Mouse (Mus musculus) forebrain, postnatal 0 days (tissue): Measurements from ENCODE around the gene P3h2. TPM values are rescaled to one million over a fixed set of nuclear protein-coding genes. Genes with fewer than 3 reads are reported as not detected.

ENCODE experiments used
- ATAC-seq: fragments of 200-750 bp; cut with Nextera tagmentation; 2 replicates; pipeline ENCODE4 v1.8.0; 2017; ENCODE audit warnings: mild to moderate bottlenecking, moderate library complexity
- DNase-seq: peaks from one replicate; pipeline ENCODE4 v3.0.0-alpha.2; 2015
- H3K27ac ChIP-seq: fragments of 300-500 bp; sonication (generic); 2 replicates; pipeline ENCODE4 v1.5.1; 2014; ENCODE audit warnings: low read depth, mild to moderate bottlenecking, antibody characterized with exemption, low read length, moderate library complexity, mixed read lengths
- H3K27me3 ChIP-seq: fragments of 300-500 bp; sonication (generic); 2 replicates; pipeline ENCODE4 v1.6.1; 2014; ENCODE audit warnings: mild to moderate bottlenecking, low read length, mixed read lengths; ENCODE audit not compliant: insufficient read depth
- H3K36me3 ChIP-seq: fragments of 300-500 bp; sonication (generic); 2 replicates; pipeline ENCODE4 v1.6.1; 2014; ENCODE audit warnings: mild to moderate bottlenecking, moderate library complexity; ENCODE audit not compliant: insufficient read depth
- H3K4me1 ChIP-seq: fragments of 300-500 bp; sonication (generic); 2 replicates; pipeline ENCODE4 v1.6.1; 2014; ENCODE audit warnings: antibody characterized with exemption; ENCODE audit not compliant: insufficient read depth
- H3K4me2 ChIP-seq: fragments of 300-500 bp; sonication (generic); 2 replicates; pipeline ENCODE4 v1.6.1; 2014; ENCODE audit warnings: low read depth, mild to moderate bottlenecking, moderate library complexity
- H3K4me3 ChIP-seq: fragments of 300-500 bp; sonication (generic); 2 replicates; pipeline ENCODE4 v1.5.1; 2014; ENCODE audit warnings: low read depth, low read length, mixed read lengths
- H3K9ac ChIP-seq: fragments of 300-500 bp; sonication (generic); 2 replicates; pipeline ENCODE4 v1.6.1; 2014; ENCODE audit warnings: mild to moderate bottlenecking
- H3K9me3 ChIP-seq: fragments of 300-500 bp; sonication (generic); 2 replicates; pipeline ENCODE4 v1.6.1; 2016; ENCODE audit warnings: low read length
- CTCF ChIP-seq: sonication (generic); IDR thresholded peaks from 2 replicates; pipeline ENCODE4 v1.5.1; 2016; ENCODE audit warnings: antibody characterized with exemption, control low read depth, low read depth
- WGBS: fragments of 180-500 bp; shearing (Covaris S2); extraction: QIAGEN DNeasy Blood & Tissue Kit; methylation state at CpG from one replicate; pipeline ENCODE4 v1.1.7; 2014; 5-methylcytosine and 5-hydroxymethylcytosine counted together
- polyA plus RNA-seq: library from polyadenylated mRNA; unstranded; fragments of >200 nt; fragmentation: Nextera tagmentation; extraction: Ambion mirVana; gene quantifications from 2 replicates; pipeline ENCODE4 v1.2.1, GENCODE M21; 2015
- total RNA-seq: library from RNA; depleted of rRNA; stranded (reverse); fragments of >200 nt; gene quantifications from 2 replicates; pipeline ENCODE4 v1.2.3, GENCODE M21; 2014

P3h2 gene
- total and polyA plus RNA-seq, 2 experiments from 2014 or later: 0.35 to 1.4 TPM

DNA sequence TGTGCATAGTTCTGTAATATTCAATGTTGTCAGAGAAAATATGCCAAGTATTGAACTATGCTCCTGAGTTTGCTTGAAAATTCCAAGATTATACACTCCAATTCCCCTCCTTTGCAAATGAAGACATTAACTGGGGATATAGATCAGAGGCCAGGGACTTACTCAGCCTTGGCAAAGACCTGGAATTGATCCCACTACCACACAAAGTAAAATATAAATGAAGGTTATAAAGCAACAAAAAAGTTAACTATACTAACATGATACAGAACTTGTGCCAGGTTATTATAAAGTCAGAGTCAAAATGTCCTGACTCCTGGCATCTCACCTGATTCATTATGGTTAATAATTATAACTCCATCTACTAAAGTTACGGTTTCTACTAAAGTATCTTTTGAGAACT, 18.6 kb downstream of the P3h2 start:
- Histone ChIP-seq H3K27ac (no peak overlapping the region), H3K4me3 (no peak overlapping the region), H3K27me3 (no peaks in the 10 kb centered on the region), H3K4me1 (0 out of 2 replicates have a peak, but pooled peaks cover 5% of the 10 kb centered on the region), H3K9ac (no peak overlapping the region), H3K9me3 (no peaks in the 10 kb centered on the region), H3K4me2 (no peak overlapping the region), H3K36me3 (no peaks in the 10 kb centered on the region)
- no peak for DNase-seq
- WGBS: 97% methylated on average over 1 of the region's 1 CpGs
- TF ChIP-seq CTCF: no peak
- no peak for ATAC-seq

DNA sequence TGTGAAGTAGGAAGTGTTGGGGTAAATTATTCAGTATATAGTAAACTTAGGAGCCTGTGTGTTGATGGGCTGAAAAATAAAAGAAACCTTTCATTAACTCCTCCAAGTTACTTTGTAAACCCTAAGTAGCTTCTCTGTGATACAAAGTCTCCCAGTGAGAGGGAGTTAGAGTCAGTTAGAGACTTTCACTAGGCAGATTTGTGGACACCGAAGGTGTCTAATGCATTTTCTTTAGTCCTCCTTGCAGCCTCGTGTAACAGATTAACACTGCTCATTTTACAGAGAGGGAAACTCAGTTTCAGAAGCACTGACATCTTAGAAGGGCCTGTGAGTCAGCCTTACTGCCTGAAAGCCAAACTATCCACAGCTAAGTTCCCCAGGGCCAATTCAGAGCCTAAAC, 20.4 kb downstream of the P3h2 start:
- no peak overlapping the region for H3K9ac ChIP-seq
- no peak overlapping the region for H3K4me2 ChIP-seq
- WGBS: 35% methylated on average over 2 of the region's 2 CpGs
- no peak overlapping the region for H3K4me3 ChIP-seq
- H3K36me3 ChIP-seq: no peaks in the 10 kb centered on the region
- no peak for DNase-seq
- H3K27ac ChIP-seq: no peak overlapping the region
- H3K9me3 ChIP-seq: no peaks in the 10 kb centered on the region
- no peaks in the 10 kb centered on the region for H3K27me3 ChIP-seq
- 0 out of 2 replicates have a peak, but pooled peaks cover 5% of the 10 kb centered on the region for H3K4me1 ChIP-seq
- no peak for ATAC-seq
- no peak for TF ChIP-seq CTCF

DNA sequence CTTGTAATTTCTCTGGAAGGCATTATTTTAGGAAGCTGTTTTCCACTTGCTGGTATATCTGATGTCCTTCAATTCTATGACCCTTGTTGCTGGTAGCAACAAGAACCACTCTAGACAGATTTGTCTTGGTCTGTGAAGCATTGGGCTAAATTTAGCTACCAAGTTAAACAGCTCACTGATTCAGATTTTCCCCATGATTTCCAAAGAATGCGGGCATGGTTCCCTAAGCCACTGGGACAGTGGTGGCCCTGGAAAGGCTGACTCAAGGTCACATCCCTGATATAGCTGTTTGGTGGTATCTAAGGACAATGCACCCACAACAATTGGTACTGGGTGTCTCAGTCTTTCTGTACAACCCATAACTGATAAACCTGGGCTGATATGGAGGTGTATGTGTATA, 22.8 kb downstream of the P3h2 start:
- Histone ChIP-seq H3K27ac (no peak overlapping the region), H3K9ac (no peak overlapping the region), H3K4me1 (0 out of 2 replicates have a peak, but pooled peaks cover 5% of the 10 kb centered on the region), H3K36me3 (no peaks in the 10 kb centered on the region), H3K4me3 (no peak overlapping the region), H3K27me3 (no peaks in the 10 kb centered on the region), H3K4me2 (no peak overlapping the region), H3K9me3 (no peaks in the 10 kb centered on the region)
- WGBS: 91% methylated on average over 1 of the region's 1 CpGs
- no peak for TF ChIP-seq CTCF
- no peak for ATAC-seq
- DNase-seq: peak; percentile 6

DNA sequence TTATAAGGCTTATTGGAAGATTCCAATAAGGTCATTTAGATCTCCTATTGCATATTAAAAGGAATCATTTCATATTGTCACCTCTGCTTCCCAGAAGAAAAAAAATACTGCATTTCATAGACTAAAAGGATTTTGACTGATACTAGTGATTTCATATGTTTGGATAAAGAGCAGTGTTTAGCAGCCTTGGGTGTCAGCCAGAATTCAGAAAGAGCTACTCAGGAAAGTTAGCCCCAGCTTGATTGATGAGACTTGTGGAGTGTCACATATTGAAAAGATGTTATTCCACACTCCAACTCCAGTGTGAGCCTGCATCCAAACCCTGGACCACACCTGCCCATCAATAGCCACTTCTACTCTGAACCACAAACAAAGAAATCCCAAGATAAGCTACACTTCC, 23.2 kb downstream of the P3h2 start:
- TF ChIP-seq CTCF: no peak
- Histone ChIP-seq H3K4me2 (no peak overlapping the region), H3K36me3 (no peaks in the 10 kb centered on the region), H3K9me3 (no peaks in the 10 kb centered on the region), H3K4me1 (0 out of 2 replicates have a peak, but pooled peaks cover 5% of the 10 kb centered on the region), H3K27me3 (no peaks in the 10 kb centered on the region), H3K9ac (no peak overlapping the region), H3K4me3 (no peak overlapping the region), H3K27ac (no peak overlapping the region)
- ATAC-seq (no peak), DNase-seq (no peak)

DNA sequence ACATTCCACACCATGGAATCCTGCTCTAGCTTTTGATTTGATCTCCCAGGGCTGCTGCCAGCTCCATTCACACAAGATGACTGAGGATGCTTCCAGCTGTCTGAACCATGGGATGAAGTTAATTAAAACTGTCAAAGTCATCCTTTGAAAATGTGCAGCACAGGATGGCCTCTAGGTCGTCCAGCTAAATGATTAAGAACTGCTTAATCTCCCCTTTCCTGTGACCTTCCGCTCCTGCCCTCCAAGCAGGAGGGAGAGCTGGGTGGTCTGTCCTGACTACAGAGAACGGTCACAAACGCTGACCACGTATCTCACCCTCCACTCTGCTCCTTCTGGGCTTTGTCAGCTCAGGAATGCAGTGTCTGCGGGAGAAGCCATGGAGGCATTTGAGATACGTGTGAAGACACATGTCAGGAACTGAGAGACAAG, 26.6 kb downstream of the P3h2 start:
- Histone ChIP-seq H3K4me2 (no peak overlapping the region), H3K9me3 (no peaks in the 10 kb centered on the region), H3K27ac (no peak overlapping the region), H3K27me3 (no peaks in the 10 kb centered on the region), H3K4me3 (no peak overlapping the region), H3K9ac (no peak overlapping the region), H3K36me3 (no peaks in the 10 kb centered on the region), H3K4me1 (0 out of 2 replicates have a peak, but pooled peaks cover 5% of the 10 kb centered on the region)
- WGBS: 26% methylated on average over 7 of the region's 7 CpGs
- ATAC-seq: no peak
- no peak for TF ChIP-seq CTCF
- DNase-seq: no peak

DNA sequence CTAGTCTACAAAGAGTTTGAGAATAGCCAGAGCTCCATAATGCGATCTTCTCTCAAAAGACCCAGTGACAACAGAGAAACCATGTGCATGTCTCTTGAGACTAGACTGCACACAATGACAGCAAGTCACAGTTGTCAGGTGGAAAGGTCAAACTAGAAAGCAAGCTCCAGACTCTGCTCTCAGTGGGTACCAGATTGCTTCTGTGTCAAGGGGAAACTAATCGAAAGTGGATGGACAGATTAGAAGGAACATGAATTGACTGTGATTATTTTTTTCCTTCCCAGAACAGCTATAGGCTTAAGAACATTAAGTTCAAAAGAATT, 27.5 kb downstream of the P3h2 start:
- WGBS: 65% methylated on average over 2 of the region's 2 CpGs
- Histone ChIP-seq H3K9me3 (no peaks in the 10 kb centered on the region), H3K4me2 (no peak overlapping the region), H3K36me3 (no peaks in the 10 kb centered on the region), H3K9ac (no peak overlapping the region), H3K27ac (no peak overlapping the region), H3K4me3 (no peak overlapping the region), H3K4me1 (0 out of 2 replicates have a peak, but pooled peaks cover 5% of the 10 kb centered on the region), H3K27me3 (no peaks in the 10 kb centered on the region)
- DNase-seq (no peak), ATAC-seq (no peak)
- TF ChIP-seq CTCF: no peak

DNA sequence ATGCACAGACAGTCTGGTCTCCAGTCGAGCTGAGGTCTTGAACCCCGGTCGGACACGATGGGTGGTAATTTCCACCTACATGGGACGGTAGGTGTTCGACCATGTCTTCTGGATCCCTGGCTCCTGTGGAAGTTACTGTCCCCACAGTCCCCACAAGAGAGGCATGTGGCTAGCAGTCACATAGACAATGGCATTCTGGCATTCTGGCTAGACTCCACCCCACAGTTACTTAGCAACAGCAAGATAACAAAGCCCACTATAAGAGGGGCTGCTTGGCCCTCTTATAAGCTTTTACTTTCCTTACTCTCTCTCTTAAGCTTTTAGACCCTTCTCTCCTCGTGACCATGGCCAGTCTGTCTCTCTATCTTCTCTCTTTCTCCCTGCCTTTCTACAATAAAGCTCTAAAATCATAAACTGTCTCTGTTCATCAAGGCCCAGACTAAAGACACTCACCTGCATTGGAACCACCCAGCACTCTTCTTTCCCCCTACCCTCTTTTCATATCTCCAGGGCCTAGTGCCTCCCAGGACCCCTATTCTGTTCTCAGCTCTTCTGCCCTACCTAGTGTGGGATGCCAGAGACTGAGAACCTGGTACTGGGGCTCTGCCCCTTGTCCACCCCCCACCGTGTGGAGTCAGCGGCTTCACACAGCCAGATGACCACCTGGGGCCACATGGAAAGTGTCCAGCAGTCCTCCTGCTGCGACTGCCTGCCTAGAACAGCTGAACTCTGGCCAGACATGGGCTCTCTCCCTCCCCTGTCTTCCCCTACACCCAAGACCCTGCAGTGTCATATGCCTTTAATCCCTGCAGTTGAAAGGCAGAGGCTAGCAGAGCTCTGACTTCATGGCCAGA, 28.1 kb downstream of the P3h2 start:
- H3K9ac ChIP-seq: no peak overlapping the region
- TF ChIP-seq CTCF: no peak
- no peaks in the 10 kb centered on the region for H3K9me3 ChIP-seq
- H3K4me3 ChIP-seq: no peak overlapping the region
- no peaks in the 10 kb centered on the region for H3K36me3 ChIP-seq
- ATAC-seq (no peak), DNase-seq (peak; percentile 6)
- H3K4me2 ChIP-seq: no peak overlapping the region
- no peaks in the 10 kb centered on the region for H3K4me1 ChIP-seq
- no peaks in the 10 kb centered on the region for H3K27me3 ChIP-seq
- 55% methylated on average over 10 of the region's 10 CpGs for WGBS
- no peak overlapping the region for H3K27ac ChIP-seq
